Mouse (Mus musculus): ENCODE results near the gene Arid1b. TPM values are rescaled to one million over a fixed set of nuclear protein-coding genes. Genes with fewer than 3 reads are reported as not detected.

The Arid1b gene
- total and polyA plus RNA-seq, 3 experiments = 6.1 to 12.4 (median 9.7) TPM

DNA sequence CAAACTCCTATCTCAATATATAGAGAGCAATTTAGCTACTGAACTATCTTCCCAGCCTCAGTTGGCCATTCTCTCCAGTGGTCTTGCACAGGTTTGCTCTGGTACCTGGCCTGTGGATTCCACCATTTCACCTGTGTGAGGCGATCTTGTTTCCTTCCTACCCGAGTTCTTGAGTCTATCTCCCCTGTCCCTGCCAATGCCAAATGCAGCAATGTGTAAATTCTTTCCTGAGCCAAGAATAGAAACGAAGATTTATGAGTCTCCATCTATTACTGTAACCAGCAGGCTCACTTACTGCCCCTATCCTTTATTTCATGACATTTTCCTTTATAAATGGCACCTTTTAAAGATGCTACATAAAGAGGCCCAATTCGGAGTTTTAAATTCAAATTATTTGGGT, 376.9 kb downstream of the Arid1b start:
- Histone ChIP-seq H3K4me1 (ENCODE audit: control insufficient read depth in 1 of 2, insufficient read depth in 2 of 2) (no peaks in the 10 kb centered on the region), H3K4me3 (replicated peaks in 1 of 3; ENCODE audit: low read depth in 2 of 3, low read length in 2 of 3, poor library complexity in 1 of 3) (no peak overlapping the region), H3K9ac (ENCODE audit: insufficient read depth, low read depth) (no peak overlapping the region), H3K9me3 (replicated peaks; ENCODE audit: low read length) (peaks cover 3% of the 10 kb centered on the region), H3K79me2 (replicated peaks; ENCODE audit: control insufficient read depth, extremely low read depth, insufficient read depth, poor library complexity, severe bottlenecking) (no peaks in the 10 kb centered on the region), H3K27ac (ENCODE audit: insufficient read depth, low read depth) (no peak overlapping the region), H3K4me2 (ENCODE audit: insufficient read depth, low read depth, poor library complexity, severe bottlenecking) (no peak overlapping the region), H3K36me3 (replicated peaks in 1 of 2; ENCODE audit: control insufficient read depth in 1 of 2, insufficient read depth in 1 of 2, low read length in 1 of 2) (no peaks in the 10 kb centered on the region), H3K27me3 (replicated peaks) (no peaks in the 10 kb centered on the region)
- no peak for DNase-seq (ENCODE audit: extremely low read depth)
- in situ Hi-C loops (cut with MboI; ENCODE audit: low pct_ligation_motif_present, low pct_unique_long_range_greater_than_20kb, low sequenced_read_pairs) = no loop called here
- dilution Hi-C loops (cut with MboI; ENCODE audit: extremely low pct_ligation_motif_present, extremely low pct_unique_long_range_greater_than_20kb, low sequenced_read_pairs) = no loop called here
- no peak for TF ChIP-seq ZC3H11A (IDR thresholded peaks at IDR 0.05; ENCODE audit: low read depth, low read length)
- no peak for TF ChIP-seq BHLHE40 (IDR thresholded peaks at IDR 0.05; ENCODE audit: low read depth, low read length)
- TF ChIP-seq MAX (IDR thresholded peaks at IDR 0.05; ENCODE audit: low read length) = no peak
- TF ChIP-seq MXI1 (IDR thresholded peaks at IDR 0.05; ENCODE audit: low read depth, low read length) = no peak
- TF ChIP-seq POLR2AphosphoS2 (IDR thresholded peaks at IDR 0.05; ENCODE audit: low read depth, low read length) = no peak
- no peak for TF ChIP-seq CTCF (conservative IDR thresholded peaks at IDR 0.05 in 1 of 2, IDR thresholded peaks at IDR 0.05 in 1 of 2; ENCODE audit: low read depth in 2 of 2, low read length in 2 of 2)
- TF ChIP-seq USF2 (conservative IDR thresholded peaks at IDR 0.05; ENCODE audit: low read depth, low read length) = no peak
- no peak for TF ChIP-seq JUND (conservative IDR thresholded peaks at IDR 0.05; ENCODE audit: low read depth, low read length)
- TF ChIP-seq ETS1 (conservative IDR thresholded peaks at IDR 0.05; ENCODE audit: low read depth, low read length) = no peak
- TF ChIP-seq JUN (IDR thresholded peaks at IDR 0.05; ENCODE audit: insufficient read depth, low read depth, low read length) = no peak
- no peak for TF ChIP-seq MEF2A (IDR thresholded peaks at IDR 0.05; ENCODE audit: borderline replicate concordance, low read depth, low read length)
- no peak for TF ChIP-seq MAZ (IDR thresholded peaks at IDR 0.05; ENCODE audit: low read depth, low read length)
- no peak for TF ChIP-seq USF1 (IDR thresholded peaks at IDR 0.05; ENCODE audit: low read depth, low read length)
- TF ChIP-seq E2F4 (IDR thresholded peaks at IDR 0.05; ENCODE audit: insufficient replicate concordance, low read depth, low read length) = no peak
- TF ChIP-seq SIN3A (IDR thresholded peaks at IDR 0.05; ENCODE audit: low read length) = no peak

- Histone ChIP-seq H3K79me2 (replicated peaks; ENCODE audit: control insufficient read depth, extremely low read depth, insufficient read depth, poor library complexity, severe bottlenecking) (no peaks in the 10 kb centered on the region), H3K9me3 (replicated peaks; ENCODE audit: low read length) (peaks cover 3% of the 10 kb centered on the region), H3K9ac (ENCODE audit: insufficient read depth, low read depth) (no peak overlapping the region), H3K27me3 (replicated peaks) (no peaks in the 10 kb centered on the region), H3K36me3 (replicated peaks in 1 of 2; ENCODE audit: control insufficient read depth in 1 of 2, insufficient read depth in 1 of 2, low read length in 1 of 2) (no peaks in the 10 kb centered on the region), H3K27ac (ENCODE audit: insufficient read depth, low read depth) (no peak overlapping the region), H3K4me1 (ENCODE audit: control insufficient read depth in 1 of 2, insufficient read depth in 2 of 2) (no peaks in the 10 kb centered on the region), H3K4me3 (replicated peaks in 1 of 3; ENCODE audit: low read depth in 2 of 3, low read length in 2 of 3, poor library complexity in 1 of 3) (no peak overlapping the region), H3K4me2 (ENCODE audit: insufficient read depth, low read depth, poor library complexity, severe bottlenecking) (no peak overlapping the region)
- in situ Hi-C loops (cut with MboI; ENCODE audit: low pct_ligation_motif_present, low pct_unique_long_range_greater_than_20kb, low sequenced_read_pairs) = no loop called here
- no peak for TF ChIP-seq USF1 (IDR thresholded peaks at IDR 0.05; ENCODE audit: low read depth, low read length)
- no peak for TF ChIP-seq MAX (IDR thresholded peaks at IDR 0.05; ENCODE audit: low read length)
- no peak for TF ChIP-seq E2F4 (IDR thresholded peaks at IDR 0.05; ENCODE audit: insufficient replicate concordance, low read depth, low read length)
- TF ChIP-seq SMC3 (IDR thresholded peaks at IDR 0.05; ENCODE audit: low read depth, low read length) = no peak
- TF ChIP-seq KAT2A (IDR thresholded peaks at IDR 0.05; ENCODE audit: insufficient replicate concordance, low read length) = no peak
- no peak for TF ChIP-seq CHD1 (IDR thresholded peaks at IDR 0.05; ENCODE audit: low read depth, low read length)
- no peak for TF ChIP-seq UBTF (IDR thresholded peaks at IDR 0.05; ENCODE audit: low read depth, low read length)
- no peak for TF ChIP-seq ZNF384 (IDR thresholded peaks at IDR 0.05; ENCODE audit: low read depth, low read length)
- TF ChIP-seq ZKSCAN1 (IDR thresholded peaks at IDR 0.05; ENCODE audit: borderline replicate concordance, low read depth, low read length) = no peak
- no peak for TF ChIP-seq CTCF (conservative IDR thresholded peaks at IDR 0.05 in 1 of 2, IDR thresholded peaks at IDR 0.05 in 1 of 2; ENCODE audit: low read depth in 2 of 2, low read length in 2 of 2)
- no peak for TF ChIP-seq JUND (conservative IDR thresholded peaks at IDR 0.05; ENCODE audit: low read depth, low read length)
- TF ChIP-seq PAX5 (IDR thresholded peaks at IDR 0.05; ENCODE audit: low read length) = no peak
- no peak for TF ChIP-seq HCFC1 (IDR thresholded peaks at IDR 0.05; ENCODE audit: low read depth, low read length)
- TF ChIP-seq MXI1 (IDR thresholded peaks at IDR 0.05; ENCODE audit: low read depth, low read length) = no peak
- DNase-seq (ENCODE audit: extremely low read depth) = no peak
- dilution Hi-C loops (cut with MboI; ENCODE audit: extremely low pct_ligation_motif_present, extremely low pct_unique_long_range_greater_than_20kb, low sequenced_read_pairs) = no loop called here
Observed at GRCm38 (mm10) chr17:5371521-5371920, 377.4 kb downstream of the Arid1b start.

All from CH12.LX (cell line).